Mouse (Mus musculus) lung, embryonic 14.5 days (tissue): ENCODE measurements around the gene Baiap2. TPM values are rescaled to one million over a fixed set of nuclear protein-coding genes. Genes with fewer than 3 reads are reported as not detected.

ENCODE experiments used
- ATAC-seq: fragments of 200-750 bp; cut with Nextera tagmentation; 2 replicates; pipeline ENCODE4 v1.8.0; 2017; ENCODE audit warnings: mild to moderate bottlenecking, moderate TSS enrichment, moderate library complexity; ENCODE audit not compliant: insufficient read depth
- DNase-seq: peaks from one replicate; pipeline ENCODE4 v3.0.0-alpha.2; 2015
- H3K27ac ChIP-seq: fragments of 300-500 bp; sonication (generic); 2 replicates; pipeline ENCODE4 v1.5.1; 2014; ENCODE audit warnings: low read depth, mild to moderate bottlenecking, moderate library complexity
- H3K27me3 ChIP-seq: fragments of 300-500 bp; sonication (generic); 2 replicates; pipeline ENCODE4 v1.6.1; 2014; ENCODE audit warnings: low read length, control low read depth; ENCODE audit not compliant: insufficient read depth
- H3K36me3 ChIP-seq: fragments of 300-500 bp; sonication (generic); 2 replicates; pipeline ENCODE4 v1.6.1; 2014; ENCODE audit warnings: control low read depth; ENCODE audit not compliant: insufficient read depth
- H3K4me1 ChIP-seq: fragments of 300-500 bp; sonication (generic); 2 replicates; pipeline ENCODE4 v1.6.1; 2014; ENCODE audit warnings: antibody characterized with exemption, control low read depth; ENCODE audit not compliant: insufficient read depth
- H3K4me2 ChIP-seq: fragments of 300-500 bp; sonication (generic); 2 replicates; pipeline ENCODE4 v1.6.1; 2014; ENCODE audit warnings: mild to moderate bottlenecking
- H3K4me3 ChIP-seq: fragments of 300-500 bp; sonication (generic); 2 replicates; pipeline ENCODE4 v1.5.1; 2014; ENCODE audit warnings: low read depth, low read length
- H3K9ac ChIP-seq: fragments of 300-500 bp; sonication (generic); 2 replicates; pipeline ENCODE4 v1.6.1; 2014
- H3K9me3 ChIP-seq: fragments of 300-500 bp; sonication (generic); 2 replicates; pipeline ENCODE4 v1.6.1; 2016; ENCODE audit warnings: low read depth, low read length, control low read depth
- CTCF ChIP-seq: IDR thresholded peaks from 2 replicates; pipeline ENCODE4 v1.5.1; 2016; ENCODE audit warnings: antibody characterized with exemption, low read depth
- WGBS: fragments of 180-500 bp; shearing (Covaris S2); extraction: QIAGEN DNeasy Blood & Tissue Kit; methylation state at CpG from one replicate; pipeline ENCODE4 v1.1.7; 2014; 5-methylcytosine and 5-hydroxymethylcytosine counted together
- polyA plus RNA-seq: library from polyadenylated mRNA; unstranded; fragments of >200 nt; fragmentation: Nextera tagmentation; extraction: Ambion mirVana; gene quantifications from 2 replicates; pipeline ENCODE4 v1.2.1, GENCODE M21; 2014

Gene Baiap2
- polyA plus RNA-seq, 1 experiment from 2014 or later: 20.4 TPM

GRCm38 (mm10) chr11:119913935-119914314 lies 28.6 kb upstream of the Baiap2 start:
- Histone ChIP-seq H3K27me3 (no peaks in the 10 kb centered on the region), H3K9me3 (no peaks in the 10 kb centered on the region), H3K4me3 (peak overlapping the region; percentile 91), H3K4me1 (peaks cover 9% of the 10 kb centered on the region), H3K27ac (peak overlapping the region; percentile 72), H3K4me2 (peak overlapping the region; percentile 70), H3K9ac (peak overlapping the region; percentile 92), H3K36me3 (peaks cover 32% of the 10 kb centered on the region)
- DNase-seq (peak; percentile 62), ATAC-seq (no peak; the same call in 1 of the 2 replicates)
- 0% methylated on average over 26 of the region's 26 CpGs for WGBS
- no peak for TF ChIP-seq CTCF

GRCm38 (mm10) chr11:119914381-119914780 lies 28.2 kb upstream of the Baiap2 start:
- H3K4me2 ChIP-seq: peak overlapping the region; percentile 70
- no peak for TF ChIP-seq CTCF
- peak overlapping the region; percentile 72; the same call in 1 of the 2 replicates for H3K27ac ChIP-seq
- peak overlapping the region; percentile 92 for H3K9ac ChIP-seq
- H3K4me1 ChIP-seq: peaks cover 9% of the 10 kb centered on the region
- H3K36me3 ChIP-seq: peaks cover 36% of the 10 kb centered on the region
- DNase-seq (no peak), ATAC-seq (no peak)
- 11% methylated on average over 4 of the region's 4 CpGs for WGBS
- H3K27me3 ChIP-seq: no peaks in the 10 kb centered on the region
- H3K4me3 ChIP-seq: peak overlapping the region; percentile 91
- no peaks in the 10 kb centered on the region for H3K9me3 ChIP-seq

DNA sequence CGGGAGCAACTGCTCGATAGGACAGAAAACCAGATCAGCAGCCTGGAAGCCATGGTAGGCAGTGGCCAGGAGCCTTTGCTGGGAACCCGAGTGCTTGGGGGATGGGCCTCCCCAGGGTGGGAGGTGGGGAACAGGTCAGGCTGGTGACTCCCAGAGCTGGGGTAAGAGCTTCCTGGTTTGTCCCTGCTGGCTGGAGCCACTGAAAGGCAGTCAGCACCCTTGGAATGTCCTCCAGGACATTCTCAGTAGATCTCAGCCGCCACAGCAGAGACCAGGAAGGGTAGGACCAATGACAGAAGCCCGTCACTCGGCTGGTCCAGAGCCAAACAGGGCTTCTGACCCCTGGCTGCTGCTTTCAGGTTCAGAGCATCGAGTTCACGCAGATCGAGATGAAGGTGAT lies 26.9 kb upstream of the Baiap2 start:
- Histone ChIP-seq H3K27ac (peak overlapping the region; percentile 32; the same call in 1 of the 2 replicates), H3K9ac (no peak overlapping the region; the same call in 1 of the 2 replicates), H3K4me1 (peaks cover 9% of the 10 kb centered on the region), H3K36me3 (peaks cover 44% of the 10 kb centered on the region), H3K9me3 (no peaks in the 10 kb centered on the region), H3K27me3 (no peaks in the 10 kb centered on the region), H3K4me2 (peak overlapping the region; percentile 70; the same call in 1 of the 2 replicates), H3K4me3 (peak overlapping the region; percentile 8; the same call in 1 of the 2 replicates)
- 75% methylated on average over 9 of the region's 9 CpGs for WGBS
- ATAC-seq (no peak), DNase-seq (no peak)
- no peak for TF ChIP-seq CTCF

DNA sequence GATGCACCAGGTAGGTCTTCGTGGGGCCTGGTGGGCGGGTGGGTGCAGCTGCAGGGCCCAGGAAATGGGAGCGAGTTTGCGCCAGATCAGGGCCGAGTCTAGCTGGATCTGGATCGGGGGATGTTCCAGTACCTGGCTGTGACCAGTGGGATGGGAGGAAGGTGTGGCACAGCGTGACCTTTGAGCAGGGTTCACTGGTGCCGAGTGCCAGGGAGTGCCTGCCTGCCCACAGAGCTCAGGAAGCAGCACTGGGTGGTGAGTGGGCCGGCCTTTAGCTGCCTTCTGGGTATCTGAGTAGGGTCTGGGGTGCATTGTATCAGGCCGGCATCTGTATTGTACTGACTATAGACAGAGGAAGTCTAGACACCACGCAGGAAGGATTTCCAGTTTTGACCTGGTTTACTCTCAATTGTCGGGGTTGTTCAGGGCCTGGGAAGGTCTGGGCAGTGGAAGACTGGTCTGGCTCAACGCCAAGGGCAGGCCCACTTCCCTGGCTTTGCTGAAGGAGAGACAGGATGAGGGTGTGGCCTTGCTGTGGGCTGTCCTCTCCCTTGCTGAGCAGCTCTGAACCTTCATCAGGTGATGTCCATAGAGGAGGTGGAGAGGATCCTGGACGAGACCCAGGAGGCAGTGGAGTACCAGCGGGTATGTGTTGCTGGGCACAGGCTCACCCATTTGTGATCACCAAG lies 26.3 kb upstream of the Baiap2 start:
- H3K36me3 ChIP-seq: peaks cover 44% of the 10 kb centered on the region
- peaks cover 9% of the 10 kb centered on the region for H3K4me1 ChIP-seq
- H3K4me2 ChIP-seq: peak overlapping the region; percentile 70; the same call in 1 of the 2 replicates
- peak; percentile 30; the same call in 1 of the 2 replicates for ATAC-seq
- 0 out of 2 replicates have a peak overlapping the region, but pooled peaks have one; percentile 12 for H3K27ac ChIP-seq
- no peak overlapping the region; the same call in 1 of the 2 replicates for H3K9ac ChIP-seq
- no peak for TF ChIP-seq CTCF
- no peaks in the 10 kb centered on the region for H3K9me3 ChIP-seq
- no peak overlapping the region for H3K4me3 ChIP-seq
- WGBS: 76% methylated on average over 15 of the region's 15 CpGs
- peak; percentile 77 for DNase-seq
- no peaks in the 10 kb centered on the region for H3K27me3 ChIP-seq

DNA sequence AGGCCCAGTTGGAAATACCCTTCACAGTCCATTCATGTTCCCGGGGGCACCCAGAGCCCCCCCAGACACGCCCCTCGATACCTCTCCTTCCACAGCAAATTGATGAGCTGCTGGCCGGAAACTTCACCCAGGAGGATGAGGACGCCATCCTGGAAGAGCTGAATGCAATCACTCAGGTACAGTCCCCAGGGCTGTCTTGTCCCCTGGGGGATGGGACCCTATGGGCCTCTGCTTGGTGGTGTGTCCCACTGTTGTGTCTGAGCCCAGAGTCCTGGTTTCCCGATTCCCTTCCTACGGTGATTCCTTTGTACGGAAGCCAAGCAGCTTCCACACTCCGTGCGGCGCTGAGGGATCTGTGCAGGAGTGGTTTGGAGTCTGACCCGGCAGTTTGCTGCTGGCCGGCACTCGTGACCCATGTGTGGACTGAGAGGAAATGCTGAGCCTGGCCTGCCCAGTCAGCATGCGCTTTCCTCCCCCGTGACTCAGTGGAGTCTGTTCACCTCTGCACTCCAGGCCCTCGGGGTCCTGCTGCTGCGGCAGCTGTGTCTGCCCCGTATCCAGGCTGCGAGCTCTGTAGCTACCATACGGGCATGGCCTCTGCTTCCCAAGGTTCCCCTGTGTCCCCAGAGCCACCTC lies 25.6 kb upstream of the Baiap2 start:
- Histone ChIP-seq H3K27ac (0 out of 2 replicates have a peak overlapping the region, but pooled peaks have one; percentile 12), H3K9ac (no peak overlapping the region), H3K4me3 (no peak overlapping the region), H3K27me3 (no peaks in the 10 kb centered on the region), H3K9me3 (no peaks in the 10 kb centered on the region), H3K36me3 (peaks cover 44% of the 10 kb centered on the region), H3K4me1 (peaks cover 9% of the 10 kb centered on the region), H3K4me2 (0 out of 2 replicates have a peak overlapping the region, but pooled peaks have one; percentile 12)
- 88% methylated on average over 21 of the region's 21 CpGs for WGBS
- no peak for TF ChIP-seq CTCF
- ATAC-seq (no peak), DNase-seq (no peak)

GRCm38 (mm10) chr11:119918521-119918920 lies 24.0 kb upstream of the Baiap2 start:
- Histone ChIP-seq H3K4me3 (no peak overlapping the region), H3K9me3 (no peaks in the 10 kb centered on the region)
- WGBS: 89% methylated on average over 7 of the region's 7 CpGs

GRCm38 (mm10) chr11:119919432-119919831 lies 23.1 kb upstream of the Baiap2 start:
- Histone ChIP-seq H3K9ac (no peak overlapping the region), H3K9me3 (no peaks in the 10 kb centered on the region), H3K27ac (no peak overlapping the region), H3K4me1 (no peaks in the 10 kb centered on the region), H3K4me2 (no peak overlapping the region), H3K27me3 (no peaks in the 10 kb centered on the region), H3K4me3 (no peak overlapping the region), H3K36me3 (peaks cover 44% of the 10 kb centered on the region)
- no peak for TF ChIP-seq CTCF
- no peak for DNase-seq
- ATAC-seq: no peak
- WGBS: 84% methylated on average over 4 of the region's 4 CpGs

More at GRCm38 (mm10) chr11:119918521-119918920, 24.0 kb upstream of the Baiap2 start:
- no peaks in the 10 kb centered on the region for H3K4me1 ChIP-seq
- ATAC-seq (no peak), DNase-seq (no peak)
- H3K36me3 ChIP-seq: peaks cover 44% of the 10 kb centered on the region
- TF ChIP-seq CTCF: no peak
- no peak overlapping the region for H3K9ac ChIP-seq
- H3K27me3 ChIP-seq: no peaks in the 10 kb centered on the region
- H3K27ac ChIP-seq: no peak overlapping the region
- H3K4me2 ChIP-seq: no peak overlapping the region
